9 mouse cellular contexts compared by ENCODE assay signal in genomic region chr9:92541977-92542561, GRCm38 (mm10). TPM values are rescaled to one million over a fixed set of nuclear protein-coding genes. Genes with fewer than 3 reads are reported as not detected.
A peak's percentile ranks its signal among the peaks of the same experiment; 100 is the strongest.
DNase-seq lines count a peak whose midpoint lies in the region; ATAC-seq lines count a peak whose summit lies in the region.
"Had no signal": no experiment of that assay in that cellular context is flagged by ENCODE, and none has a peak within 500 bp of the region (broad histone marks: within the 10 kb centered on the region; RNA-seq: fewer than 3 reads in every experiment).

Gene Plod2 (plus strand): TSS chr9:92542223.

- peak within 1 kb of the TSS; percentile 72 for H3K4me3 ChIP-seq in intestine, embryonic 15.5 days (replicated peaks)
- H3K4me3 ChIP-seq in limb, embryonic 15.5 days: peak within 1 kb of the TSS; percentile 85
- peak within 1 kb of the TSS; percentile 96 for H3K4me3 ChIP-seq in midbrain, embryonic 15.5 days

- H3K4me2 ChIP-seq in intestine, embryonic 15.5 days (replicated peaks): peak within 1 kb of the TSS; percentile 81
- H3K4me2 ChIP-seq in limb, embryonic 15.5 days: peak within 1 kb of the TSS; percentile 55
- peak within 1 kb of the TSS; percentile 97 for H3K4me2 ChIP-seq in midbrain, embryonic 15.5 days

- no peaks in the 10 kb centered on the region for H3K36me3 ChIP-seq in intestine, embryonic 15.5 days
- H3K36me3 ChIP-seq in limb, embryonic 15.5 days: no peaks in the 10 kb centered on the region
- no peaks in the 10 kb centered on the region for H3K36me3 ChIP-seq in midbrain, embryonic 15.5 days (replicated peaks)

- H3K9me3 ChIP-seq in intestine, embryonic 15.5 days: no peaks in the 10 kb centered on the region
- no peaks in the 10 kb centered on the region for H3K9me3 ChIP-seq in limb, embryonic 15.5 days
- no peaks in the 10 kb centered on the region for H3K9me3 ChIP-seq in midbrain, embryonic 15.5 days

- ATAC-seq in intestine, embryonic 15.5 days: peak; percentile 95
- peak; percentile 88 for ATAC-seq in limb, embryonic 15.5 days (ENCODE audit: insufficient number of reproducible peaks, low FRiP score, low TSS enrichment, low read depth)
- peak; percentile 95 for ATAC-seq in midbrain, embryonic 15.5 days (replicated peaks)

- peak; percentile 12 to 15 for DNase-seq in left cerebral cortex, adult 8-10 months (ENCODE audit: low spot score in 2 of 2)
- DNase-seq in left cerebral cortex, adult 11 months (ENCODE audit: low spot score): no peak
- peak; percentile 67 for DNase-seq in embryo, embryonic 11.5 days (ENCODE audit: low read depth, low spot score)
- peak; percentile 57 to 76 for DNase-seq in gastrocnemius, postnatal 4 days (ENCODE audit: low spot score in 2 of 2)
- peak; percentile 9 to 37 for DNase-seq in spleen, postnatal 10 days (ENCODE audit: low spot score in 2 of 2)

- peaks cover 18% of the 10 kb centered on the region; the same call in 1 of the 2 replicates for H3K4me1 ChIP-seq in intestine, embryonic 15.5 days (replicated peaks)
- H3K4me1 ChIP-seq in limb, embryonic 15.5 days: peaks cover 34% of the 10 kb centered on the region
- peaks cover 11% of the 10 kb centered on the region for H3K4me1 ChIP-seq in midbrain, embryonic 15.5 days

- H3K9ac ChIP-seq in intestine, embryonic 15.5 days: peak within 1 kb of the TSS; percentile 79
- peak within 1 kb of the TSS; percentile 84 for H3K9ac ChIP-seq in limb, embryonic 15.5 days
- H3K9ac ChIP-seq in midbrain, embryonic 15.5 days: peak within 1 kb of the TSS; percentile 84

- H3K27me3 ChIP-seq in intestine, embryonic 15.5 days (replicated peaks): no peaks in the 10 kb centered on the region
- no peaks in the 10 kb centered on the region for H3K27me3 ChIP-seq in limb, embryonic 15.5 days
- H3K27me3 ChIP-seq in midbrain, embryonic 15.5 days (replicated peaks): no peaks in the 10 kb centered on the region

- WGBS in intestine, embryonic 15.5 days: 0% methylated on average over 53 of the region's 67 CpGs
- under 1% methylated on average over 57 of the region's 67 CpGs for WGBS in limb, embryonic 15.5 days
- under 1% methylated on average over 46 of the region's 67 CpGs for WGBS in midbrain, embryonic 15.5 days

- peak within 1 kb of the TSS; percentile 83 for H3K27ac ChIP-seq in intestine, embryonic 15.5 days
- peak within 1 kb of the TSS; percentile 96 for H3K27ac ChIP-seq in limb, embryonic 15.5 days
- H3K27ac ChIP-seq in midbrain, embryonic 15.5 days: peak within 1 kb of the TSS; percentile 74

RNA-seq across cellular contexts. Expression of gene Plod2, which starts in this region (rescaled TPM):
- total RNA-seq in left cerebral cortex, adult 8-10 months (2022): 1 to 10 TPM; 3.9 to 5.4 (median 4.3) TPM
- total RNA-seq in gastrocnemius, postnatal 4 days (2021): 10 to 100 TPM; 26.2 to 31.4 TPM
- polyA plus RNA-seq in intestine, embryonic 15.5 days (2015; fragmentation: Nextera tagmentation; extraction: Ambion mirVana): 48.1 and 53.8 TPM in 2 replicates
- polyA plus RNA-seq in limb, embryonic 15.5 days (2015; fragmentation: Nextera tagmentation; extraction: Ambion mirVana): 52.8 and 55.2 TPM in 2 replicates
- 11.0 and 11.8 TPM in 2 replicates for polyA plus RNA-seq in midbrain, embryonic 15.5 days (2015; fragmentation: Nextera tagmentation; extraction: Ambion mirVana)
- total RNA-seq: MEL had no signal

Comparison
In these comparisons a context has a peak if more than half of its experiments do, and no peak if none do; other contexts are left out.
1. RNA of gene Plod2 (total RNA-seq): 26.2 to 31.4 TPM in gastrocnemius, postnatal 4 days; 3.9 to 5.4 TPM in left cerebral cortex, adult 8-10 months; every median in the first group is over 4 times any median in the second.
2. Peak in every context shown above with its lines, with median percentiles within 50 percentile points of each other: ATAC-seq, H3K27ac ChIP-seq, H3K4me2 ChIP-seq, H3K4me3 ChIP-seq and H3K9ac ChIP-seq.